In genomic region chr17:83983837-83984388, GRCm38 (mm10) we compare ENCODE assay signal across 10 mouse cellular contexts.
DNase-seq lines count a peak whose midpoint lies in the region; ATAC-seq and TF ChIP-seq lines count a peak whose summit lies in the region.
"Had no signal": no experiment of that assay in that cellular context is flagged by ENCODE, and none has a peak within 500 bp of the region (broad histone marks: within the 10 kb centered on the region; RNA-seq: fewer than 3 reads in every experiment).

No protein-coding gene starts in this region.

- H3K4me2 ChIP-seq in heart, embryonic 15.5 days = no peak overlapping the region
- H3K4me2 ChIP-seq in intestine, embryonic 15.5 days (replicated peaks) = no peak overlapping the region
- H3K4me2 ChIP-seq: liver, embryonic 11.5 days had no signal

- 85% methylated on average over 9 of the region's 9 CpGs for WGBS in heart, embryonic 15.5 days
- 92% methylated on average over 9 of the region's 9 CpGs for WGBS in spleen, adult 2 months
- 87% methylated on average over 9 of the region's 9 CpGs for WGBS in intestine, embryonic 15.5 days

- no peak for ATAC-seq in heart, embryonic 15.5 days (replicated peaks; ENCODE audit: insufficient number of reproducible peaks, insufficient read depth, low FRiP score, low read depth)
- ATAC-seq in intestine, embryonic 15.5 days = no peak
- ATAC-seq in megakaryocyte progenitor cell, adult 5-6 weeks (replicated peaks; ENCODE audit: poor library complexity) = no peak

- no peak overlapping the region for H3K4me3 ChIP-seq in heart, embryonic 15.5 days
- no peak overlapping the region for H3K4me3 ChIP-seq in spleen, adult 2 months (ENCODE audit: extremely low read depth, insufficient read depth, insufficient read length)
- H3K4me3 ChIP-seq in intestine, embryonic 15.5 days (replicated peaks) = no peak overlapping the region

- no peak for TF ChIP-seq CTCF in spleen, adult 2 months (IDR thresholded peaks at IDR 0.05; ENCODE audit: extremely low read depth, insufficient read depth, insufficient read length, insufficient replicate concordance)

- H3K27ac ChIP-seq in heart, embryonic 15.5 days = peak overlapping the region; percentile 85
- H3K27ac ChIP-seq in spleen, adult 2 months (ENCODE audit: insufficient read depth, low read length) = 0 out of 2 replicates have a peak overlapping the region, but pooled peaks have one; percentile 16
- H3K27ac ChIP-seq in intestine, embryonic 15.5 days = peak overlapping the region; percentile 78

- H3K4me1 ChIP-seq in heart, embryonic 15.5 days (replicated peaks) = peaks cover 48% of the 10 kb centered on the region
- peaks cover 16% of the 10 kb centered on the region; the same call in 1 of the 2 replicates for H3K4me1 ChIP-seq in spleen, adult 2 months (ENCODE audit: control insufficient read depth, insufficient read depth, insufficient read length)
- H3K4me1 ChIP-seq in intestine, embryonic 15.5 days (replicated peaks) = peaks cover 45% of the 10 kb centered on the region

- H3K27me3 ChIP-seq in heart, embryonic 15.5 days = no peaks in the 10 kb centered on the region
- no peaks in the 10 kb centered on the region for H3K27me3 ChIP-seq in spleen, adult 2 months (ENCODE audit: control insufficient read depth, insufficient read depth, low read length)
- no peaks in the 10 kb centered on the region for H3K27me3 ChIP-seq in intestine, embryonic 15.5 days (replicated peaks)

- no peaks in the 10 kb centered on the region for H3K9me3 ChIP-seq in heart, embryonic 15.5 days (replicated peaks)
- H3K9me3 ChIP-seq in intestine, embryonic 15.5 days = no peaks in the 10 kb centered on the region

- H3K36me3 ChIP-seq in heart, embryonic 15.5 days = no peaks in the 10 kb centered on the region
- H3K36me3 ChIP-seq in spleen, adult 2 months (ENCODE audit: control insufficient read depth, insufficient read depth, low read length) = no peaks in the 10 kb centered on the region
- no peaks in the 10 kb centered on the region for H3K36me3 ChIP-seq in intestine, embryonic 15.5 days

- H3K9ac ChIP-seq in heart, embryonic 15.5 days = no peak overlapping the region
- no peak overlapping the region for H3K9ac ChIP-seq in intestine, embryonic 15.5 days

- DNase-seq in heart, adult 18-20 months = no peak
- no peak for DNase-seq in spleen, adult 2 months (ENCODE audit: low read depth in 1 of 2, low spot score in 2 of 2)
- DNase-seq in spleen, adult 18-20 months = no peak
- DNase-seq in layer of hippocampus, adult 9-11 months = no peak
- DNase-seq: right cerebral cortex, postnatal 14 days; thymus, adult 18-20 months had no signal

- TF ChIP-seq POLR2A in spleen, adult 2 months (IDR thresholded peaks at IDR 0.05; ENCODE audit: low read depth, low read length) = no peak

Comparison
In these comparisons a context has a peak if more than half of its experiments do, and no peak if none do; other contexts are left out.
1. H3K27ac ChIP-seq: peak in every context shown above with its lines; median percentile 85 in heart, embryonic 15.5 days; 78 in intestine, embryonic 15.5 days; 16 in spleen, adult 2 months.